Mouse (Mus musculus): Measurements from ENCODE around the gene Pcif1.

GRCm38 (mm10) chr2:164864593-164864992 is 14.5 kb upstream of the Pcif1 start:
- TF ChIP-seq MAX (IDR thresholded peaks at IDR 0.05) (no peak), CTCF (IDR thresholded peaks at IDR 0.05; ENCODE audit: control insufficient read depth, insufficient read depth, insufficient read length) (no peak), MYOG (IDR thresholded peaks at IDR 0.05; ENCODE audit: control insufficient read depth, extremely low read depth, insufficient read length) (no peak), MYOD1 (IDR thresholded peaks at IDR 0.05; ENCODE audit: control insufficient read depth, insufficient read length, low read depth) (no peak), CEBPB (IDR thresholded peaks at IDR 0.05; ENCODE audit: low read depth) (no peak), USF1 (IDR thresholded peaks at IDR 0.05; ENCODE audit: low read depth) (no peak), FOSL1 (IDR thresholded peaks at IDR 0.05; ENCODE audit: insufficient read depth, low read length, poor library complexity, severe bottlenecking) (no peak)

All from C2C12 (cell line).